Mouse (Mus musculus) left cerebral cortex, adult 9 months (tissue): ENCODE data around the gene Olfr986.
"Not testable (repeated sequence)": the region's sequence is repeated elsewhere in the genome, so short reads cannot be mapped to it uniquely, and the experiment has no call there.

ENCODE experiments used
- DNase-seq, 2 experiments: peaks; one replicate each; pipeline ENCODE4 v3.0.0; 2022; ENCODE audit warnings: low spot score in 2 of 2

Olfr986 gene

DNA sequence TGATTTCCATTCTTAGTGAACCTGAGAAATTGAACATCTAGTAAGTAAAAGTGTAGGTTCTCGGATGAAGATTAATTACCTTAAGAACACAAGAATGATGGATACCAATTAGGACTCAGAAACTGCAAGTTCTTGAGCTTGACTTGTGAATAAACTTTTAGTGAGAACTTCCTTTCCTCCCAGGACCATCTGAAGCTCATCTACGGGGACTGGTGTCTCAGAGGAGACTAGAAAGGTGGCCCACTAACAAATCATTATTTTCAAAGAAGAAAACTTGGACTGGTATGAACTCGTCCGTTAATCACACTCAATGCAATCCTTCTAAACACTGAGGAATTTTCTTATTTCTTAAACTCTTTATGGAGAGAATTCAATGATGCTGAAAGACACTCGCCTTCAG, at the start of gene Olfr986:
TSS of gene Olfr986 (plus strand) at position 301 of the 400 bp plus-strand sequence.
- DNase-seq, result no peak

DNA sequence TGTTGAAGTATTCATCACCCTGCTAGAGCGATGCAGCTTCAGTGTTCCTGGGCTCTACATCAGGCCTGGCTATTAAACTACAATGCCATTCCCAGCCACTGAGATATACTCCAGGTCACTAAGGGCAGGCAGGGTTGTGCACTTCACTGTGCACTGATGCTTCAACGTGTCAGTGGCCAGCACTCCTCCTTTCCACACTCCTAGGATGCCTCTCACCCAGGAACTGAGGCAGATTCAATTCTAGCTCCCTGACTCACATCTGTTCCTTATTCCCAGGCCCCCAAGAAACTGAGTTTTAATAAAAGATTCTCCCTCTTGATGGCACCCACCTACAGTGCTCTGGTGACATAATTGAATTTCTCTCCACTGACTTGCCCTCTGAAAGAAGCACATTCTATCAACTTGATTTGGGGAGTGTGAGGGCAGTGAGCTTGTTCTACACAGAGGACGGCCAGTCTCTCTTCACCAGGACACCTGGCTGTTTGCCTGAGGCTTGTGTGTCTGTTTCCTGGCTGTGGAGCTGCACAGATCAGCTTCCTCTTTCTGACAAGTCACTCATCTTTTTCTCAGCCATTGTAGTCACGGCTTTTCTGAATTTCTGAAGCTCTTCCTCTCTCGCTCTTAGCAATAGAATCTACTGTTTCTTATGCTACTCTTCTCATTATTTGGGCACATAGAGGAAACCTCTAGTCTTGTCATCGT, 43.6 kb upstream of the Olfr986 start:
- DNase-seq, result no peak

DNA sequence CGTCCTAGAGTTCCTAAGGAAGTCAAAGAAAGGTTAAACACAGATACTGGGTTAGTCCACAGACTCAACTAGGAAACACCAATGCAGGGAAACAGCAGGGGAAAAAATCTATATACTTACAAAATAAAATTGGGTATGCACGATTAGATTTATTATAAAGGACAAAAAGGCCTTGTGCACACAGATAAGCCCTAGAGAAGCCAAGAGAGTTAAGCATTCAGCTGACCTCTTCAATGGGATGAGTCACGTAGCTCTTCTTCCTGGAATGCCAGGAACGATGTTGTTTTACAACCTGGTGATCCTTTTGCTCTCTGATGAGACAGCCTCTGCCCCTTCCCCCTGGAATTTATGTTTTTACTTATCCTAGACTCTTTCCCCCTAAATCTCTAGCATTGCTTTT, 41.2 kb upstream of the Olfr986 start:
- DNase-seq, result no peak

DNA sequence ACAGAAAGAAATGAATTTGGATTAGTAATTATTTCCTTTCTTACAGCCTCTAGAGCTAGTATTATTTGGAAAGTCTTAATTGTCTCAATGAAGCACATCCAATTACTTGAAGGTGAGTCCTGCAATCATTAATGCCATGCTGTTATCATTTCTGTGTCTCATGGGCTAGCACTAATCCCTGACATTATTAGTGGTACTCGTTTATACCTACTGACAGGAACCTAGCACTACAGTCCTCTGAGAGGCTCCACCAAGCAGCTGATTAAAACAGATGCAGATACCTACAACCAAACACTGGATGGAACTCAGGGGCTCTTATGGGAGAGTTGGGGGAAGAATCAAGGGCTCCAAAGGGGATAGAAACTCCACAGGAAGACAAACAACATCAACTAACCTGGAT, 39.2 kb upstream of the Olfr986 start:
- no peak for DNase-seq

DNA sequence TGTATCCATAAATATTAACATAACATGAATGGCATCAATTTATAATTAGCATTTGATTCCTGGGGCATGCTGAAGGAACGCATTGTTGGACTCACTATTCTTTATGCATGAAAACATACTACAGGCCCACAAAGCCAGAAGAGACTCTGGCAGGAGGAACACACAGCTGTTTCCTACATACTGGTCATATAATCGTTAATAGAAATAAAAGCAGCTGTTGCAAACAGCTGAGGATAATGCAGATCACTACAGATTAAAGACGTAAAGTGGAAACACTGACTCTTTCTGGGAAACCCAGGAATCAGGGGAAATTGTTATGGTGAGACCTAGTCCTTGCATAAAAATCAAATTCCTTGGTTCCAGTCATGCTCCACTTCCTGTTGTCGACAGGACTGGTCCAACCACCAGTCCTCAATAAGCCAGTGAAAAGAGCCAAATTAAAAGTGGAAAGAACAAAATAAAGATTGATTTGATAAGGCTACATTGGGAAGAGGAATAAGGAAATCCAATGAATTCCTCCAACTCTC, 25.5 kb upstream of the Olfr986 start:
- no peak for DNase-seq

DNA sequence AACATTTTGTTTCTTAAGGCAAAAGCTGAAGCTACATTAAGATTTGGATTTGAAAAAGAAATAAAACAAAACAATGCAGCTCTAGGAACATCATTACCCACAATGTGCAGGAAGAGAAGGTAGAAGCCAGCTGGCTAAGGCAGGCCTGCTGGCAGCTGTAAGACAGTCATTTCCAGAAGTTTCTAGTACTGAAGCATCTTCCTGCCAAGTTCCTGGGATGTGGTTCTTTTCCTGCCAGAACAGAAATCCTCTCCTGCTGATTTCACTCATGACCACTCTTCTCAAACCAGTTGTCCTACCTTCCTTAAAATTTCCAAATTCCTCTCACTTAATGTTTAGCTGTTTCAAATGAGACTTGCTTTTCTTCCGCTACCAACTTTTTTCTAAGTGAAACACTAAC, 14.3 kb upstream of the Olfr986 start:
- no peak for DNase-seq

DNA sequence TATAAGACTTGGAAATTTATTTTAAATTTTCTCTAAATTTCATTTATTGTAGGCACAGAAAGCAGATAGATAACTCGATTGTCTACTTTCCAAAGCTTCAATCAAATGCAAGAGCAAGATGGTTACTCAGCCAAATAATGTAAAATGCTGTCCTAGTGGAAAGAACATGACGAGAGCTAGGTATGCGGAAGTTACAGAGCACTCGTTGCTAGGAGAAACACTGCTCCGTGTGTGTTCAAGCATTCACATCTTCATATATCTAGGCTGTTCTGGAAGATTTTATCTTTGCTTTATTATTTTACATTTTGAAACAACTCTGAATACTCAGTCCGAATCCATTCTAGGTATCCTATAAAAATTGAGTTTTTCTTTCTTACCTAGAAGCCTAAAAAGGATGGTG, 3.7 kb upstream of the Olfr986 start:
- no peak for DNase-seq

DNA sequence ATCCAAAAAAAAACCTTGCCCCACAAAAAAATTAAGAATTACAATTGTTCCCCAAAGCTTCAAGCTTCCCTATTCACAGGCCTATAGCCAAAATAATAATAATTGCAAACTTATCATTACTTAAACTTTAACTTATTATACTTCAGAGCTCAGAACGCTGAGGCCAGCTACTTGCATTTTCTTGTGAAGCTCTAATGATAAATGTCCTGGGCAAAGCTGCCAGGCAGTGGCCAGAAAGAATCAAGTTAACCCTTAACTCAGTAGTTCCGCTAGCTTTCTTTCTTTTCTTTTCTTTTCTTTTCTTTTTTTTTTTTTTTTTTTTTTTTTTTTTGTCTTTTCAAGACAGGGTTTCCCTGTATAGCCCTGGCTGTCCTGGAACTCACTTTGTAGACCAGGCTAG, 4.4 kb downstream of the Olfr986 start:
- DNase-seq, result not testable (repeated sequence)

DNA sequence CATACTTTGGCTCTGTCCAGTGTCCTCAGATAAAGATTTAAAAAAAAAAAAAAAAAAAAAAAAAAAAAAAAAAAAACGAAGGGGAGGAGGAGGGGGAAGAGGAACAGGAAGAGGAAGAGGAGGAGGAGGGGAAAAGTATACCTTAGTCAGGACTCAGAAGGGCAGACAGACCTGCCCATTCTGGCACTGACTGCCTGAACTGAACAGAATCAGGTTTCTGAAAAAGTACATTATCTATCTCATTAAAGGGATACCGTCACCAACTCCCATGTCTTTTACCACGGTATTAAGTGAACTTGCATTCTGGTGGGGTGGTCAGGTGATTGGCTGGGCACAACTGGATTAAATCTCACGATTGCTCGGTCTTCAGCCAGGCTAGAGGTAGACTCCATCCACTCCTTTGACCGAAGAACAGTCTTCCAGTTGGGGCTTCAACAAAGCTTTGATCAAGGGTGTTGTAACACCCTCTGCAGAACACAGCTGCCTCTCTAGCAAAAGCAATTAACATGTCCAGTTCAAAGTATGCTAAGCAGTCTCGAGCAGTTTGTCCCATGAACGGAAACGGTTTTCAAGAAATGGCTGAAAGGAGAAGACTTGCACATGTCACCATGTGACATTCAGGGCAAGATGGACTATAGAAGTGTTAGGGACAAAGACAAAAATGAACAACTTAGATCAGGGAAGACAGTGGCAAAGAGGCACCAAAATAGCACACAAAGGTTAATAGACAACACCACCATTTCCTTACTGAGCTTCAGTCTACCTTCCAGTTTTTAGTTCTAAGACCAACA, 10.6 kb downstream of the Olfr986 start:
- DNase-seq, result no peak

DNA sequence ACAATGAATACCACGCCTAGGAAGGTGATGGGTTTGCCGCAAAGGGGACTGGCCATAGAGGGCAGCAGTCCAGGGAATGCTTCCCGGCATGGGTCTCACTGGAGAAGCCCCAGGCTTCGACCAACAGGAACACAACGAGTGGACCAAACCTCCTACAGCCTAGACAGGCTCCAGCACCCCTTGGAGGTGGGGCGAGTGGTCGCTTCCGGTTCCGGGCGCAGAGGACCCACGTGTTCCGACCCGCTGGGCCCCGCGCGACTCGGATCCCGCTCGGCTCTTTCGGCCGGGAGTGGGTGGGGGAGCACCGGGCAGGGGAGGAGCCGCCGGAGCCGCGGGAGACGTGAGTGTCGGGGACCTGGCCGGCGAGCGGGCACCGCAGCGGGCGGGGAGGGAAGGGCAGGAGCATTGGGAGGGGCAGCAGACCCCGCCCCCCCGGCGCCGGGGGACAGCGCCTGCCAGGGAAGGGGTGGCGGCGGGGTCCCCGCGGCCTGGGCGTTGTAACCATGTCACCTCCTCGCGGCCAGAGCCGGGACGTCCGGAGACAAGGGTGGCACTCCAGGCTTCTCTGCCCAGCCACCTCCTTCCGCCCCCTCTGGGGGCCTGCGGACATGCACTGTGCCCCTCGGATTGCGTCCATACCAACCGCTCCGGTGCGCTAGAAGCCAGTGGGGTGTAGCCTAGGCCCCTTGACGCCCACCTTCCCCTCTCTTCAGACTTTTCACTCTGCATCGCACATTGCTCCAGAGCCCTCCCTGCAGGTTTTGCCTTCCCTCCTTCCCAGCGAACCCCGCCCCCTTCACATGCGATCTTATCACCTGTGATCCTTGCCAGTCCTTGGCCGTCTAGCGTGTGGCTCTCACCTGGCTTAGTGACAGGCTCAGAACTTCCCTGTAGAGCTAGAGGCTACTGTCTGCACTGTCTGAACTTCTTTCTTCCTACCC, 11.6 kb downstream of the Olfr986 start, which contains the start of gene Zfp202:
TSS of gene Zfp202 (plus strand) at position 219 of the 941 bp plus-strand sequence.
- DNase-seq, result peak; percentile 64 to 86

DNA sequence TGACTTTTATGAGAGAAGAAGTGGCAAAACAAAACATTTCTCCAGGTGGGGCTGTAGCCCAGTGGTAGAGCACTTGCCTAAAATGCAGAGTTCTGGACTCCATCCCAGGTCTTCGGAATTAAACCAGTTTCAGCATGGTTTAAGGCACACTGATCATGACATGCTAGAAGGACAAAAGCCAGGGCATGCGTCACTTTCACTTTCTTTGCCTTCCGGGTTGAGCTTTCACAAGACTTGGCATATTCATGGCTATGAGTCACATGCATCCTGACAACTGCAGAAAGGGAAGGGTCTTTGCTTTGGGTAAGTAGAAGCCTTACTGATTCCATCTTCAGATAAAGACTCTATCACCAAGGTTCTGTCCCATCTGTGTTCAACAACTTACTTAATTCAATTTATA, 15.3 kb downstream of the Olfr986 start:
- no peak for DNase-seq

DNA sequence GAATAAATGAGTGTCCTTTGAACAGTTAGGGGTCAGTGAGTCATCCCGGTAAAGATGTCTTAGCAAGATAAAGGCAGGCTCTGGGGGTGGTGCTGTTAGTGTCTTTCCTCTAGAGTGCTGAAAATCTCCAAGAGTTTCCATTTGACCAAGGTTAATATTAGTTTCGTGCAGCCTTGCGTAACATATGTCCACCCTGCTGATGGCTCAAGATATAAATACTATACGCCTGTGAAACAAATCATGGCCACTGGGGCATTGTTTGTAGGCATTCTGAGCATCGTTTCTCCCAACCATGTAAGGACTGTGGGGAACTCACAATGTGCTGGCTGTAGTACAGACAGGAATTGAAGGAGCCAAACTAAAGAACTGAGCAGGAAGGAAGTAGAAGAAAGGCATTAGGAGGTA, 25.8 kb downstream of the Olfr986 start:
- no peak for DNase-seq

DNA sequence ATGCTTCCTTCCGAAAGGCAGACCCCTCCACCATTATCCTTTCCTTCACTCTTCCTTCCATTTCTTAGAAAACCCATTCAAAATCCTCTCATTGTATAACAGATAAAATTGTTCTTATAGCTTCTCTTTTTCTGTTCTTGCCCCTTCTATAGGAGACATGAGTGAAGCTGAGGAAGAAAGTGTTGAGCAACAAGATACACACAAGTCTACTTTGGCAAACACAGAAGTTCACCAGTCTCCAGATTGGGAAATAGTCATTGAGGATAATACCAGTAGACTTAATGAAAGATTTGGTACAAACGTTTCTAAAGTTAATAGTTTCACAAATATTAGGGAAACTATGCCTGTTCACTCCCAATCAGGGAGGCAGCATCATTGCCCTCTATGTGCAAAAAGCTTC, 30.0 kb downstream of the Olfr986 start:
- no peak for DNase-seq

DNA sequence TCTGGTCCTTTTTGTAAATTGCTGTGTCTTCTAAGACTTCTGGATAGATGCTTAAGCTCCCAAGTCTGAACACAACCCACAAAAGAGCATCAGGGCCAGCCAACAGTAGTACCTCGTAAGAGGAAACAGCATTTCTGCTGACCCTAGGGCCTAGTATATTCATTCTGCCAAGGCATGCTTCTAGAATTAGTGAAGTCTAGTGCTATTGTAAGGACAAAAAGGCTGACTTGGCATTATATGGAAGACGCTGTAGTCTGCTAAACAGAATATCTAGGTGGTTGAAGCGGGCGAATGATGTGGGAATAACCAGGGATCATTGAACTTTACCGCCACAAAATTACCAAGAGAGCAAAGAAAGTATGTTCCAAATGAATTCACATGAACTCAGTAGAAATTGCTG, 33.3 kb downstream of the Olfr986 start:
- no peak for DNase-seq

DNA sequence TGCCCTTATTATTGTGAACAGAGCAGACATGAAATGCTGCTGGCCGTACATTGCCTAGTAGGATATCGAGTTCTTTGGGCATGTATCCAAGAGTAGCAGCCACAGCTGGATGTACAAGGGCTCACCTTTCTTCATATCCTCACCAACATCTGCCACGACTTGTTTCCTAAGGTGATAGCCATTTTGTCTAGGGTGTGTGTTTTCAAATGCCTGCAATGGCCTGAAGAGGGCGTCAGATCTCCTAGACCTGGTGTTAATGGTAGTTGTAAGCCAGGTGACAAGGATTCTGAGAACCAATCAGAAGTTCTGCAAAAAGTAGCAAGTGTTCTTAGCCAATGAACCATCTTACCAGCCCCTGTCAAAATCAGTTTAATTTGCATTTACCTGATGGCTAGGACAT, 35.9 kb downstream of the Olfr986 start:
- DNase-seq, result no peak

DNA sequence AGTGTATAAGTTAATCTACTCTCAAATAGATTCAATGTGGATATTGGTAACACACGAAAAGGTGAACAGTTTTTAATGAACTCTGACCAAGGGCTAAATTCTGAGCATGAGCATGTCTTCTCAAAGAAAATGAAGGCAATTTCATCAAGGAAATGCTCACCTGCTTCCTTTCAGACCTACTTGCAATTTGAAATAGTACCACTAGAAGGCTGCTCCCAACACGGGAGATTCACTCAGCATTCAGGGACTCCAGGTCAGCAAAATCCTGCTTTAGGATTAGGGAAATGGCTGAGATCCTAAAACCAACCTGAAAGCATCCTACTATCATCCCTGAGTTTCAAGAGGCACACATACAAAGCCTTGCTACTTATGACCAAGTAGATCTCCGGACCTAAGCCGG, 43.6 kb downstream of the Olfr986 start:
- no peak for DNase-seq

DNA sequence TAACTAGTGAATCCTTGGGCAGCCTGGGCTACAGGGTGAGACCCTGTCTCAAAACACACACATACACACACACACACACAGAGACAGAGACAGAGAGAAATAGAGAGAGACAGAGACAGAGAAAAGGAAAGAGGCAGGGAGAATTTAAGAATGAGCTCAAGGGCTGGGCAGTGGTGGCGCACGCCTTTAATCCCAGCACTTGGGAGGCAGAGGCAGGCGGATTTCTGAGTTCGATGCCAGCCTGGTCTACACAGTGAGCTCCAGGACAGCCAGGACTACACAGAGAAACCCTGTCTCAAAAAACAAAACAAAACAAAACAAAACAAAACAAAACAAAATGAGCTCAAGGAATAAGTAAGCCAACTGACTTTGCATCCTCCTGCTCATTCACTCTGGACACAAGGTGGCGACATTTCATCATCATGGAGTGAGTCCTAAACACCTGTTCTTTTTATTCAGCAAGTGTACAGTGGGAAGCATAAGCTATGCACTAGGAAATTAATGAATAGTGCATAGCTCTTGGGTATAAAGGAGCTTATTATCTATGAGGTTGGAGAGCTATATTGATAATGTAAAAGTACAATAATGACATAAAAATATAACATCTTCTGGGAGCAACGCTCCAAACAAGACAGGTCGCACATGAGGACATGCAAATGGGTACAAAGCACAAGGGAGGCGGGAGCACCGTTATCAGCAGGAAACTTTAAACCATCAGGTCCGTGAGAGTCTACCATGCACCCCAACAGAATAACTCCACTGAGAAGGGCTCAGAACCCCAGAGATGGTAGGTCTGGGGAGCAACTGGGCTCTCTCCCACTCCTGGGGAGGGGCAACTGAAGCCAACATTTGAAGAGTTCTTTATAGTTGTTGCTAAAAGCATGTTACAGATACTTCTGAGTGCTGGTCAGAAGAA, 47.4 kb downstream of the Olfr986 start:
- peak in 1 of 2 experiments; percentile 60 for DNase-seq

DNA sequence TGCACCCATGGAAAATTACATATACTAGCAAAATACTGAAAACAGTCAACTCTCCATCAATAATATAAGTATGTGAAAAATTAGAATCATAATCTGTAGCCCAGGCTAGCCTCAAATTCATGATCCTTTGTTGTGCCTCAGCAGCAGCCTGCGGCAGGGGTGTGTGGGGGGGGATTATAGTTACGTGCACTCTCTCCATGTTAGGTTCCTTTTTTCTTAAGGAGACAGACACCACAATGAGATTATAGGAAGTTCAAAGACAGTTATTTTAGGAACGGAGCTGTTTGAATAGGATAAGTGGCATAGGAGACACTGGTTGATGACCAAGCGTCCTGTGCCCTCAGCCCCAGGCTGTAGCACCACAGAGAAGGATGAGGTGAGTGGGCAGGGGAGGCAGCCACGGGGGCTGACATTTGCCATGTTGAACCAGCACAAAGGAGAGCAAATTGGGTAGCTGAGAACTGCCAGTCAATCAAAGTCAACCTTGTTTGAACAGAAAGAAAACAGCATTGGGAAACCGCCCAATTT, 48.1 kb downstream of the Olfr986 start:
- no peak for DNase-seq

DNA sequence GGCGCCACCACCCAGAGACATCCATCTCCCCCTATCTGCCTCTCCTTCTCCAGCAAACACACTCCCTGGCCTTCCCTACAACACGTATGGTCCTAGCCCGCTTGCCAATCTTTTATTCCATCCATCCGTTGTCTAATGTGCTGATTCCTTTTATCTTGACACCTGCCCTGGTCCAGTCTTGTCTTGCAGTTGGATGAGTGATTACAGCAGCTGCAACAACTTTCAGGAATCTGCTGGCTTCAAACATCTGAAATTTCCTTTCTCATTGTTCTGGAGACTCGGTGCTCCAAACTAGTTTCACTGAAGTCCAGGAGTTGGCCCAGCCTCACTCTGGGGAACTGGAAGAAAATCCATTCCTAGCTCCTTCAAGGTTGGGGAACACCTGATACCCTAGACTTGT, 48.8 kb downstream of the Olfr986 start:
- no peak for DNase-seq

DNA sequence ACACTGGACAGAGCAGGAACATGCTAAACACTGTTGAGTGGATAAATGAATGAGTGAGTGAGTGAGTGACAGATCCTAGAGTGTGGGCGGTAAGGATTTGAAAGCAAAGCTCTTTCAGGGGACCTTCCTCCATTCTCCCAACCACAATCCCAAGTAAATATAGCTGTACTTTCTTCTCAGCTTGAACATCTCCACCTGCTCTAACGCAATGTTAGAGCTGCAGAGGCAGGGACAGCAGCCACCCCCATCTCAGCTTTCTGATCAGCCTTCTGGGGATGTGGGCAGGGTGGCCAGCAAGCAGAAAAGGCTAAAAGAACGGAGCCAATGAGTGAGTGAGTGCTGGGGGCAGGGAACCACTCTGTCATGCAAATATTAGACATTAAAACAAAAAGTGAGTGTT, 50.3 kb downstream of the Olfr986 start:
- DNase-seq, result no peak
